ENCODE assay signal across 7 mouse cellular contexts in genomic region chr10:71237516-71238239, GRCm38 (mm10). TPM values are rescaled to one million over a fixed set of nuclear protein-coding genes. Genes with fewer than 3 reads are reported as not detected.
DNase-seq lines count a peak whose midpoint lies in the region; ATAC-seq lines count a peak whose summit lies in the region.

No protein-coding gene starts in this region.

- H3K4me3 ChIP-seq in intestine, embryonic 16.5 days (ENCODE audit: low read length), result peak overlapping the region; percentile 92
- H3K4me3 ChIP-seq in midbrain, embryonic 11.5 days (ENCODE audit: low read depth, low read length), result peak overlapping the region; percentile 87

- ATAC-seq in intestine, embryonic 16.5 days, result peak; percentile 99
- ATAC-seq in midbrain, embryonic 11.5 days (ENCODE audit: low FRiP score), result peak; percentile 98

- H3K36me3 ChIP-seq in intestine, embryonic 16.5 days (ENCODE audit: control insufficient read depth, insufficient read depth, low read length), result peaks cover 8% of the 10 kb centered on the region
- H3K36me3 ChIP-seq in midbrain, embryonic 11.5 days (ENCODE audit: control insufficient read depth, insufficient read depth, low read length), result peaks cover 5% of the 10 kb centered on the region

- H3K4me2 ChIP-seq in intestine, embryonic 16.5 days (ENCODE audit: low read depth, low read length), result peak overlapping the region; percentile 79
- peak overlapping the region; percentile 64 for H3K4me2 ChIP-seq in midbrain, embryonic 11.5 days

- no peaks in the 10 kb centered on the region for H3K27me3 ChIP-seq in intestine, embryonic 16.5 days (replicated peaks; ENCODE audit: control insufficient read depth, insufficient read depth, low read length)
- no peaks in the 10 kb centered on the region for H3K27me3 ChIP-seq in midbrain, embryonic 11.5 days (ENCODE audit: control insufficient read depth, insufficient read depth, low read length)

- peak overlapping the region; percentile 78 for H3K27ac ChIP-seq in intestine, embryonic 16.5 days (ENCODE audit: low read length)
- H3K27ac ChIP-seq in midbrain, embryonic 11.5 days (ENCODE audit: low read depth, low read length), result no peak overlapping the region

- peak; percentile 97 to 98 for DNase-seq in adrenal gland, adult 18-20 months (ENCODE audit: low spot score in 2 of 2)
- peak; percentile 99 for DNase-seq in embryo, embryonic 11 days
- DNase-seq in gastrocnemius, postnatal 36 days, result peak; percentile 93 to 95
- peak; percentile 93 to 97 for DNase-seq in left cerebral cortex, postnatal 36 days (ENCODE audit: low spot score in 2 of 2)
- peak; percentile 99 for DNase-seq in midbrain, embryonic 11.5 days (ENCODE audit: low spot score, missing footprints)
- peak; percentile 89 for DNase-seq in skeletal muscle tissue, adult 2 months (ENCODE audit: low read depth, low spot score)

- no peaks in the 10 kb centered on the region for H3K9me3 ChIP-seq in intestine, embryonic 16.5 days (ENCODE audit: control insufficient read depth, low read length)
- no peaks in the 10 kb centered on the region for H3K9me3 ChIP-seq in midbrain, embryonic 11.5 days (ENCODE audit: control insufficient read depth, low read length)

- H3K4me1 ChIP-seq in intestine, embryonic 16.5 days (ENCODE audit: control insufficient read depth, insufficient read depth, low read length), result peaks cover 6% of the 10 kb centered on the region; the same call in 1 of the 2 replicates
- H3K4me1 ChIP-seq in midbrain, embryonic 11.5 days (ENCODE audit: control insufficient read depth, insufficient read depth, low read length), result peaks cover 5% of the 10 kb centered on the region

- H3K9ac ChIP-seq in intestine, embryonic 16.5 days (ENCODE audit: low read depth, low read length), result peak overlapping the region; percentile 91
- peak overlapping the region; percentile 89 for H3K9ac ChIP-seq in midbrain, embryonic 11.5 days (ENCODE audit: low read length)

- intact Hi-C loops in gastrocnemius, postnatal 36 days (cut with DNase I), result loop anchor here (10.0 kb wide), 1 partner anchor 157 kb away; no protein-coding TSS in a partner anchor
- intact Hi-C loops in left cerebral cortex, postnatal 36 days (cut with DNase I), result loop anchor here (2.0 to 5.0 kb wide), 2 partner anchors 45 to 65 kb away; no protein-coding TSS in a partner anchor

- under 1% methylated on average over 67 of the region's 68 CpGs for WGBS in intestine, embryonic 16.5 days
- WGBS in midbrain, embryonic 11.5 days, result under 1% methylated on average over 68 of the region's 68 CpGs

RNA-seq across cellular contexts. Expression of gene Tfam, which starts 0.4 kb away (rescaled TPM):
- total RNA-seq in adrenal gland, adult 18-20 months (2021), result 10 to 100 TPM; 42.8 to 57.0 TPM
- total RNA-seq in gastrocnemius, postnatal 36 days (2021), result 10 to 100 TPM; 51.6 to 56.4 TPM
- 70.7 and 76.5 TPM in 2 replicates for polyA plus RNA-seq in intestine, embryonic 16.5 days (2015; fragmentation: Nextera tagmentation; extraction: Ambion mirVana)
- total RNA-seq in left cerebral cortex, postnatal 36 days (2021), result 10 to 100 TPM; 31.4 to 32.9 TPM
- polyA plus RNA-seq in midbrain, embryonic 11.5 days (2014; fragmentation: Nextera tagmentation; extraction: Ambion mirVana), result 101 and 111 TPM in 2 replicates

RNA-seq across cellular contexts. Expression of gene Ube2d1, which starts 47.4 kb away (rescaled TPM):
- 10 to 100 TPM; 15.2 to 18.3 TPM for total RNA-seq in adrenal gland, adult 18-20 months (2021)
- 100 to 1,000 TPM; 152 to 220 TPM for total RNA-seq in gastrocnemius, postnatal 36 days (2021)
- 43.7 and 45.0 TPM in 2 replicates for polyA plus RNA-seq in intestine, embryonic 16.5 days (2015; fragmentation: Nextera tagmentation; extraction: Ambion mirVana)
- total RNA-seq in left cerebral cortex, postnatal 36 days (2021), result 10 to 100 TPM; 49.9 to 51.8 TPM
- 176 and 184 TPM in 2 replicates for polyA plus RNA-seq in midbrain, embryonic 11.5 days (2014; fragmentation: Nextera tagmentation; extraction: Ambion mirVana)
